Mouse (Mus musculus) midbrain, embryonic 11.5 days (tissue): ENCODE data around the gene Uba3. TPM values are rescaled to one million over a fixed set of nuclear protein-coding genes. Genes with fewer than 3 reads are reported as not detected.

Experiments
- ATAC-seq: fragments of 200-750 bp; cut with Nextera tagmentation; 2 replicates; pipeline ENCODE4 v1.8.0; 2017; ENCODE audit warnings: moderate TSS enrichment, moderate library complexity; ENCODE audit not compliant: low FRiP score
- DNase-seq: peaks from one replicate; pipeline ENCODE4 v3.0.0; 2015; ENCODE audit warnings: low spot score; ENCODE audit errors: missing footprints
- H3K27ac ChIP-seq: fragments of 300-500 bp; sonication (generic); 2 replicates; pipeline ENCODE4 v1.5.1; 2014; ENCODE audit warnings: low read depth, low read length
- H3K27me3 ChIP-seq: fragments of 300-500 bp; sonication (generic); 2 replicates; pipeline ENCODE4 v1.6.1; 2014; ENCODE audit warnings: mild to moderate bottlenecking, low read length, moderate library complexity, mixed read lengths; ENCODE audit not compliant: control insufficient read depth, insufficient read depth
- H3K36me3 ChIP-seq: fragments of 300-500 bp; sonication (generic); 2 replicates; pipeline ENCODE4 v1.6.1; 2014; ENCODE audit warnings: mild to moderate bottlenecking, low read length, moderate library complexity, mixed read lengths; ENCODE audit not compliant: control insufficient read depth, insufficient read depth
- H3K4me1 ChIP-seq: fragments of 300-500 bp; sonication (generic); 2 replicates; pipeline ENCODE4 v1.6.1; 2014; ENCODE audit warnings: low read length; ENCODE audit not compliant: control insufficient read depth, insufficient read depth
- H3K4me2 ChIP-seq: fragments of 300-500 bp; sonication (generic); 2 replicates; pipeline ENCODE4 v1.6.1; 2014; ENCODE audit warnings: mild to moderate bottlenecking, moderate library complexity
- H3K4me3 ChIP-seq: fragments of 300-500 bp; sonication (generic); 2 replicates; pipeline ENCODE4 v1.5.1; 2014; ENCODE audit warnings: low read depth, low read length
- H3K9ac ChIP-seq: fragments of 300-500 bp; sonication (generic); 2 replicates; pipeline ENCODE4 v1.6.1; 2014; ENCODE audit warnings: low read length
- H3K9me3 ChIP-seq: fragments of 300-500 bp; sonication (generic); 2 replicates; pipeline ENCODE4 v1.6.1; 2016; ENCODE audit warnings: low read length; ENCODE audit not compliant: control insufficient read depth
- WGBS: fragments of 180-500 bp; shearing (Covaris S2); extraction: QIAGEN DNeasy Blood & Tissue Kit; methylation state at CpG from one replicate; pipeline ENCODE4 v1.1.7; 2014; 5-methylcytosine and 5-hydroxymethylcytosine counted together
- polyA plus RNA-seq: library from polyadenylated mRNA; unstranded; fragments of >200 nt; fragmentation: Nextera tagmentation; extraction: Ambion mirVana; gene quantifications from 2 replicates; pipeline ENCODE4 v1.2.1, GENCODE M21; 2014

Gene Uba3
- polyA plus RNA-seq, 1 experiment from 2014 or later, result 99.4 TPM

GRCm38 (mm10) chr6:97220672-97221071 is 15.2 kb upstream of the Uba3 start:
- 73% methylated on average over 3 of the region's 5 CpGs for whole genome bisulfite sequencing

GRCm38 (mm10) chr6:97216154-97216821 is 10.8 kb upstream of the Uba3 start:
- ATAC-seq (no peak), DNase-seq (no peak)
- Histone ChIP-seq H3K27me3 (no peaks in the 10 kb centered on the region), H3K4me3 (no peak overlapping the region), H3K4me1 (peaks cover 3% of the 10 kb centered on the region), H3K27ac (no peak overlapping the region), H3K9me3 (no peaks in the 10 kb centered on the region; the same call in 1 of the 2 replicates), H3K9ac (no peak overlapping the region), H3K36me3 (no peaks in the 10 kb centered on the region; the same call in 1 of the 2 replicates), H3K4me2 (no peak overlapping the region)
- WGBS, result 91% methylated on average over 4 of the region's 4 CpGs

More at GRCm38 (mm10) chr6:97220672-97221071, 15.2 kb upstream of the Uba3 start:
- DNase-seq (no peak), ATAC-seq (no peak)
- Histone ChIP-seq H3K4me1 (no peaks in the 10 kb centered on the region), H3K27me3 (no peaks in the 10 kb centered on the region), H3K36me3 (no peaks in the 10 kb centered on the region), H3K9me3 (no peaks in the 10 kb centered on the region), H3K9ac (no peak overlapping the region), H3K4me3 (no peak overlapping the region), H3K27ac (no peak overlapping the region), H3K4me2 (no peak overlapping the region)

- peaks cover 5% of the 10 kb centered on the region for H3K4me1 ChIP-seq
- H3K4me2 ChIP-seq, result peak overlapping the region; percentile 21
- no peak overlapping the region; the same call in 1 of the 2 replicates for H3K4me3 ChIP-seq
- no peaks in the 10 kb centered on the region for H3K27me3 ChIP-seq
- 80% methylated on average over 12 of the region's 12 CpGs for WGBS
- no peak overlapping the region for H3K27ac ChIP-seq
- H3K9me3 ChIP-seq, result no peaks in the 10 kb centered on the region; the same call in 1 of the 2 replicates
- DNase-seq (no peak), ATAC-seq (no peak)
- H3K36me3 ChIP-seq, result no peaks in the 10 kb centered on the region; the same call in 1 of the 2 replicates
- H3K9ac ChIP-seq, result no peak overlapping the region
These were observed 6.5 kb upstream of the Uba3 start for GRCm38 (mm10) chr6:97211981-97212380.

- Histone ChIP-seq H3K4me2 (peak overlapping the region; percentile 84), H3K9me3 (no peaks in the 10 kb centered on the region; the same call in 1 of the 2 replicates), H3K4me3 (peak overlapping the region; percentile 60), H3K27me3 (no peaks in the 10 kb centered on the region), H3K9ac (peak overlapping the region; percentile 74), H3K27ac (no peak overlapping the region; the same call in 1 of the 2 replicates), H3K36me3 (no peaks in the 10 kb centered on the region; the same call in 1 of the 2 replicates), H3K4me1 (peaks cover 5% of the 10 kb centered on the region)
- ATAC-seq (peak; percentile 68), DNase-seq (peak; percentile 86)
- WGBS, result 6% methylated on average over 22 of the region's 22 CpGs
These were observed 5.6 kb upstream of the Uba3 start for GRCm38 (mm10) chr6:97210962-97211601.

- peak within 1 kb of the TSS; percentile 74 for H3K9ac ChIP-seq
- peak within 1 kb of the TSS; percentile 84 for H3K4me2 ChIP-seq
- H3K4me1 ChIP-seq, result peaks cover 5% of the 10 kb centered on the region
- no peak within 1 kb of the TSS; the same call in 1 of the 2 replicates for H3K27ac ChIP-seq
- ATAC-seq, result peak; percentile 78
- peak within 1 kb of the TSS; percentile 60 for H3K4me3 ChIP-seq
- H3K27me3 ChIP-seq, result no peaks in the 10 kb centered on the region
- H3K9me3 ChIP-seq, result no peaks in the 10 kb centered on the region; the same call in 1 of the 2 replicates
- 11% methylated on average over 32 of the region's 32 CpGs for WGBS
- H3K36me3 ChIP-seq, result no peaks in the 10 kb centered on the region; the same call in 1 of the 2 replicates
- peak; percentile 97 for DNase-seq
These were observed 4.9 kb upstream of the Uba3 start, which contains the start of gene Arl6ip5 for GRCm38 (mm10) chr6:97210191-97210961. Gene Arl6ip5, plus strand, starts transcription at chr6:97210689.

GRCm38 (mm10) chr6:97209751-97210150 is 4.3 kb upstream of the Uba3 start:
- Histone ChIP-seq H3K4me3 (no peak overlapping the region), H3K27ac (no peak overlapping the region), H3K36me3 (no peaks in the 10 kb centered on the region), H3K4me1 (peaks cover 5% of the 10 kb centered on the region), H3K9me3 (no peaks in the 10 kb centered on the region), H3K27me3 (no peaks in the 10 kb centered on the region), H3K9ac (no peak overlapping the region), H3K4me2 (no peak overlapping the region)
- ATAC-seq (no peak), DNase-seq (no peak)
- 83% methylated on average over 4 of the region's 4 CpGs for WGBS

GRCm38 (mm10) chr6:97209201-97209600 is 3.8 kb upstream of the Uba3 start:
- Histone ChIP-seq H3K4me1 (peaks cover 11% of the 10 kb centered on the region), H3K27ac (no peak overlapping the region), H3K36me3 (no peaks in the 10 kb centered on the region), H3K4me3 (no peak overlapping the region), H3K4me2 (no peak overlapping the region), H3K9ac (no peak overlapping the region), H3K27me3 (no peaks in the 10 kb centered on the region), H3K9me3 (no peaks in the 10 kb centered on the region)
- ATAC-seq (no peak), DNase-seq (no peak)
- 53% methylated on average over 3 of the region's 3 CpGs for WGBS

GRCm38 (mm10) chr6:97208406-97208805 is 3.0 kb upstream of the Uba3 start:
- no peak overlapping the region for H3K9ac ChIP-seq
- no peaks in the 10 kb centered on the region for H3K27me3 ChIP-seq
- no peak overlapping the region for H3K27ac ChIP-seq
- peaks cover 14% of the 10 kb centered on the region for H3K4me1 ChIP-seq
- H3K9me3 ChIP-seq, result no peaks in the 10 kb centered on the region
- WGBS, result 30% methylated on average over 3 of the region's 3 CpGs
- H3K4me2 ChIP-seq, result no peak overlapping the region
- no peak for ATAC-seq
- H3K4me3 ChIP-seq, result no peak overlapping the region
- no peak for DNase-seq
- no peaks in the 10 kb centered on the region for H3K36me3 ChIP-seq
